Mouse (Mus musculus): ENCODE measurements around the gene 0610037L13Rik. TPM values are rescaled to one million over a fixed set of nuclear protein-coding genes. Genes with fewer than 3 reads are reported as not detected.

0610037L13Rik gene
- polyA plus RNA-seq (2012; rRNA removed) = 129 and 137 TPM in 2 replicates

DNA sequence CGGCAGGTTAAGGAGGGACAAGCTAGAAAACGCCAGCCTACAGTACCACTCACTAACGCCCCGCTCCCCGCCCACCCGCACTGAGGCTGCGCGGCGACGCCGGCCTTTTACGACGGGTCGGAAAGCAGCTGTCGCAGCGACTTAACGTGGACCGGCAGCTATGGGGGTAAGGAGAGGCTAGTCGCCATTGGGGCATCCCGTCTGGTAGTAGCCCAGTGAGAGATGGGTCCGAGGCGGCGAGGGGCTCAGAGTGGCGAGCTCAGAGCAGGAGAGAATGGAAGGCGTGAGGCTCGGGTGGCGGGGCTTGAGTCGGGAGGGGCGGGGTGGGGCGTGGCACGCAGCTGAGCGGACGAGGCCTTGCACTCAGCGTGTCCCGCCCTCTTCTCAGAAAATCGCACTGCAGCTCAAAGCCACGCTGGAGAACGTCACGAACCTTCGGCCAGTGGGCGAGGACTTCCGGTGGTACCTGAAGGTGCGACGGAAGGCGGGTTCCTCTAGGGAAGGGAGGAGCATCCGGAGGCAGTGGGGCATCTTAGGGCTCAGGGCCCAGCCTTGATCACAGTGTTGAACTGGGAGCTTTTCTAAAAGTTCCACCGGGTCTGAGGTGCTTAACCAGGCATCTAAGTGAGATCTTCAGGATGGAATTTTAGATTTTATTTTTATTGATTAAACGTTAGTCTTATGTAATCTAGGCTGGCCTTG, at the start of gene 0610037L13Rik:
0610037L13Rik (plus strand) TSS at position 83 of the 702 bp plus-strand sequence.
- under 1% methylated on average over 48 of the region's 48 CpGs for WGBS
- H3K4me3 ChIP-seq (replicated peaks; ENCODE audit: insufficient read depth, low read depth, low read length) = peak within 1 kb of the TSS; percentile 91
- TF ChIP-seq CTCF (IDR thresholded peaks at IDR 0.05; ENCODE audit: borderline replicate concordance, insufficient read depth, low read depth, low read length) = no peak
- TF ChIP-seq POLR2A (IDR thresholded peaks at IDR 0.05; ENCODE audit: borderline replicate concordance, insufficient read depth, low read length) = peak; percentile 84; the same call in 1 of the 2 replicates
- DNase-seq = peak; percentile 96 to 98
- no peaks in the 10 kb centered on the region for H3K27me3 ChIP-seq (ENCODE audit: control insufficient read depth, insufficient read depth, low read length)
- peaks cover 3% of the 10 kb centered on the region; the same call in 1 of the 2 replicates for H3K4me1 ChIP-seq (ENCODE audit: control insufficient read depth, insufficient read depth, low read length)
- H3K27ac ChIP-seq (ENCODE audit: insufficient read depth, low read length) = peak within 1 kb of the TSS; percentile 53

DNA sequence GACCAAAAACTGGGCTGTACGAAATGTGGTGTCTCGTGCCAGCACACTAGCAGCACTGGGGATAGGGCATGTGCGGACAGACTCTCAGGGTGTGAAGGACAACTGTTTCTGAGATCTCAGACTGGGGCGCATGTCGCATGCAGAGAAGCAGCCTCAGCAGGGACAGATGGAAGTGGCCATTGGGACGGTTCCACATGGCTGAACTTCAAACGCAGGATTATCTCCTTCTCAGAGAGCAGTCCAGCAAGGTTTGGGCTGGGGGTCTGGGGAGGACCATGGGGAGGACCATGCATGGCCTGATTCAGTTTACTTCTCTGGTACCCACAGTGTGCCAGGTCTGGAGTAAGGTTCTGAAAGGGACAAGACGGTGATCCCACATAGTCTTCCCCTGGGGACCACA, 45.9 kb upstream of the 0610037L13Rik start:
- H3K27ac ChIP-seq (ENCODE audit: insufficient read depth, low read length) = no peak overlapping the region
- no peaks in the 10 kb centered on the region for H3K27me3 ChIP-seq (ENCODE audit: control insufficient read depth, insufficient read depth, low read length)
- no peak overlapping the region for H3K4me3 ChIP-seq (replicated peaks; ENCODE audit: insufficient read depth, low read depth, low read length)
- TF ChIP-seq POLR2A (IDR thresholded peaks at IDR 0.05; ENCODE audit: borderline replicate concordance, insufficient read depth, low read length) (no peak), CTCF (IDR thresholded peaks at IDR 0.05; ENCODE audit: borderline replicate concordance, insufficient read depth, low read depth, low read length) (no peak; the same call in 1 of the 2 replicates)
- peak; percentile 84 to 86 for DNase-seq
- 7% methylated on average over 8 of the region's 8 CpGs for WGBS
- H3K4me1 ChIP-seq (ENCODE audit: control insufficient read depth, insufficient read depth, low read length) = peaks cover 24% of the 10 kb centered on the region

DNA sequence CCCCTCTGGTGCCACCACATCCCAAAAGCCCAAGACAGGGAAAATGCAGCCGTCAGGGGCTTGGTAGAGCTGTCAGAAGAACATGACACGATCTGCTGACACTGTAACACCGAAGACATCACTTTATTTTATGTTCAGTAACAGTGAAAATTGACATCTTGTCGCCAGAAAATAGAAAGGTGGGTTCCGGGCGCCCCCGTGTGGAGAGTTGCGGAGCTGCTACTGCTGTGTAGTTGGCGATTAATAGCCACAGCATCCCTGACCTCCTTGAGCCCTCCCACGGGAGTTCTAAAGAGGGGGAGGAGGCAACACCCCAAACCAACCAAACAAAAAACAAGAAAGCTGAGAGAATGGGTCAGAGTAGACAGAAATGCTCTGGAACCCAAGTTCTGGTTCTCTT, 44.6 kb upstream of the 0610037L13Rik start:
- H3K4me1 ChIP-seq (ENCODE audit: control insufficient read depth, insufficient read depth, low read length) = peaks cover 24% of the 10 kb centered on the region
- peak; percentile 70 to 89 for DNase-seq
- no peaks in the 10 kb centered on the region for H3K27me3 ChIP-seq (ENCODE audit: control insufficient read depth, insufficient read depth, low read length)
- no peak for TF ChIP-seq POLR2A (IDR thresholded peaks at IDR 0.05; ENCODE audit: borderline replicate concordance, insufficient read depth, low read length)
- TF ChIP-seq CTCF (IDR thresholded peaks at IDR 0.05; ENCODE audit: borderline replicate concordance, insufficient read depth, low read depth, low read length) = peak; percentile 84
- WGBS = under 1% methylated on average over 10 of the region's 10 CpGs
- no peak overlapping the region for H3K27ac ChIP-seq (ENCODE audit: insufficient read depth, low read length)
- no peak overlapping the region for H3K4me3 ChIP-seq (replicated peaks; ENCODE audit: insufficient read depth, low read depth, low read length)

GRCm38 (mm10) chr4:107846795-107847194, 42.8 kb upstream of the 0610037L13Rik start:
- peaks cover 23% of the 10 kb centered on the region for H3K4me1 ChIP-seq (ENCODE audit: control insufficient read depth, insufficient read depth, low read length)
- no peak overlapping the region for H3K4me3 ChIP-seq (replicated peaks; ENCODE audit: insufficient read depth, low read depth, low read length)
- H3K27me3 ChIP-seq (ENCODE audit: control insufficient read depth, insufficient read depth, low read length) = no peaks in the 10 kb centered on the region
- DNase-seq = no peak
- H3K27ac ChIP-seq (ENCODE audit: insufficient read depth, low read length) = no peak overlapping the region
- TF ChIP-seq POLR2A (IDR thresholded peaks at IDR 0.05; ENCODE audit: borderline replicate concordance, insufficient read depth, low read length) (no peak), CTCF (IDR thresholded peaks at IDR 0.05; ENCODE audit: borderline replicate concordance, insufficient read depth, low read depth, low read length) (no peak)
- WGBS = 34% methylated on average over 7 of the region's 7 CpGs

DNA sequence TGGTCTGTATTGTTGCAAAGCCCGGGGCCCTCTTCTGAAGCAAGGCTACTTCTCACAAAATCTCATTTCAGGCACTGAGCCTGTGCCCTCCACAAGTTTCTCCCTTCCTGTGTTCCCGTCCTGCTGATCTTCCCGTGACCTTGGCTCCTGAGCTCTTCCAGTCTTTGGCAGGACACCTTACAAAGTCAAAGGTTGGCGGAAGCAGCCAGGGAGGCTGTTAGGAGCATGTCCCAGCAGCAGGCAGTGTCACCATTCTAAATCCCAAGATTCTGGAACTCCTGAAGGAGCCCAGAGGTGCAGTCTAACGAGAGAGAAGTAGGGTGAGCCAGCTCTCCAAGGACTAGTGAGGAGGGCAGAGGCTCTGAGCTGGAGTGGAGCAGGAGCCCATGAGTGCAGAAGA, 41.1 kb upstream of the 0610037L13Rik start:
- no peak for DNase-seq
- Histone ChIP-seq H3K4me3 (replicated peaks; ENCODE audit: insufficient read depth, low read depth, low read length) (no peak overlapping the region), H3K27ac (ENCODE audit: insufficient read depth, low read length) (no peak overlapping the region), H3K27me3 (ENCODE audit: control insufficient read depth, insufficient read depth, low read length) (no peaks in the 10 kb centered on the region), H3K4me1 (ENCODE audit: control insufficient read depth, insufficient read depth, low read length) (peaks cover 11% of the 10 kb centered on the region)
- TF ChIP-seq POLR2A (IDR thresholded peaks at IDR 0.05; ENCODE audit: borderline replicate concordance, insufficient read depth, low read length) (no peak), CTCF (IDR thresholded peaks at IDR 0.05; ENCODE audit: borderline replicate concordance, insufficient read depth, low read depth, low read length) (no peak)
- WGBS = 73% methylated on average over 5 of the region's 5 CpGs

DNA sequence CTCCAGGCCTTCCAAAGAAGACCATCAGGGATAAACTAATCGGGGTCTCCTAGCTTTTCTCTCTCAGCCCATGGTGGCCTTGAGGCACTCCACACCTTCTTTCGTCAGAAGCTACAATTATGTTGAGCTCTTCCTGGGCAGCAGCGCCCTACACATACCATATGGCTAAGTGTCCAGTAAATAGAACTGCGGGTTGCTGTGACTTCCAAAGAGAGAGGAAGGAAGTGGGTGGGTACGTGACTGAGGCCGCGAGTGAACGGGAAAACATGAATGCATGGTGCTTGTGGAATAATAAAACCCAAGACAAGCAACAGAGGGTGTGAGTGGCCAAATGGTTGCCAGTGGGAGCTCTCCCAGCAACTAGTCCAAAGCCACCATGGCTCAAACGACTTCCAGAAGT, 40.0 kb upstream of the 0610037L13Rik start:
- no peak for DNase-seq
- TF ChIP-seq CTCF (IDR thresholded peaks at IDR 0.05; ENCODE audit: borderline replicate concordance, insufficient read depth, low read depth, low read length) (no peak), POLR2A (IDR thresholded peaks at IDR 0.05; ENCODE audit: borderline replicate concordance, insufficient read depth, low read length) (no peak)
- peaks cover 5% of the 10 kb centered on the region for H3K4me1 ChIP-seq (ENCODE audit: control insufficient read depth, insufficient read depth, low read length)
- no peak overlapping the region for H3K27ac ChIP-seq (ENCODE audit: insufficient read depth, low read length)
- H3K27me3 ChIP-seq (ENCODE audit: control insufficient read depth, insufficient read depth, low read length) = no peaks in the 10 kb centered on the region
- H3K4me3 ChIP-seq (replicated peaks; ENCODE audit: insufficient read depth, low read depth, low read length) = no peak overlapping the region
- WGBS = 60% methylated on average over 9 of the region's 9 CpGs

- peaks cover 3% of the 10 kb centered on the region for H3K4me1 ChIP-seq (ENCODE audit: control insufficient read depth, insufficient read depth, low read length)
- H3K4me3 ChIP-seq (replicated peaks; ENCODE audit: insufficient read depth, low read depth, low read length) = no peak overlapping the region
- DNase-seq = no peak
- no peak overlapping the region for H3K27ac ChIP-seq (ENCODE audit: insufficient read depth, low read length)
- WGBS = 57% methylated on average over 8 of the region's 8 CpGs
- H3K27me3 ChIP-seq (ENCODE audit: control insufficient read depth, insufficient read depth, low read length) = no peaks in the 10 kb centered on the region
- no peak for TF ChIP-seq CTCF (IDR thresholded peaks at IDR 0.05; ENCODE audit: borderline replicate concordance, insufficient read depth, low read depth, low read length)
- no peak for TF ChIP-seq POLR2A (IDR thresholded peaks at IDR 0.05; ENCODE audit: borderline replicate concordance, insufficient read depth, low read length)
Observed at GRCm38 (mm10) chr4:107850091-107850490, 39.5 kb upstream of the 0610037L13Rik start.

DNA sequence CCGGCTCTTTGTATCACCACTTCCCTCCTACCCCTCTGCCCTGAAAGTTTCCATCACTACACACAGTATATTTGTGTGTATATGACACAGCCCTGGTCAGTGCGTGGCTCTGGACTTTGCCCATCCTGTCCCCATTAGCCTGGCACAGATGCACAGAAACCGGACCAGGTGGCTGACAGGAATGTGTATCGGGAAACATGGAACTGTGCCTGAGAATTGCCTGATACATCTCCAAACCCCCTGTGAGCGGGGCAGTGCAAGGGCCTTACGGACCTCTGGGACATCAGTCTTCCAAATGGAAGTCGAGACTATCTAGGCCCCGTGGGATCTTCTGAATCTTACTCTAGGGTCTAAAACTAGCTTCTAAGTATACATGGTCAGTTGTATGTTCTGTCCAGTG, 36.3 kb upstream of the 0610037L13Rik start:
- Histone ChIP-seq H3K4me3 (replicated peaks; ENCODE audit: insufficient read depth, low read depth, low read length) (no peak overlapping the region), H3K27me3 (ENCODE audit: control insufficient read depth, insufficient read depth, low read length) (no peaks in the 10 kb centered on the region), H3K27ac (ENCODE audit: insufficient read depth, low read length) (no peak overlapping the region), H3K4me1 (ENCODE audit: control insufficient read depth, insufficient read depth, low read length) (peaks cover 12% of the 10 kb centered on the region)
- WGBS = 46% methylated on average over 8 of the region's 8 CpGs
- TF ChIP-seq CTCF (IDR thresholded peaks at IDR 0.05; ENCODE audit: borderline replicate concordance, insufficient read depth, low read depth, low read length) (no peak), POLR2A (IDR thresholded peaks at IDR 0.05; ENCODE audit: borderline replicate concordance, insufficient read depth, low read length) (no peak)
- no peak for DNase-seq
